Mouse (Mus musculus) kidney, embryonic 16.5 days (tissue): ENCODE measurements at regions not wholly inside any gene's neighbourhood (a gene's known extent, or its start where the extent isn't known, plus 50 kb on each side); places are given as distances from the start of the nearest gene placed in this dataset.
A peak's percentile ranks its signal among the peaks of the same experiment; 100 is the strongest.
"Not testable (repeated sequence)": the region's sequence is repeated elsewhere in the genome, so short reads cannot be mapped to it uniquely, and the experiment has no call there.

Experiments
- ATAC-seq: fragments of 200-750 bp; cut with Nextera tagmentation; 2 replicates; pipeline ENCODE4 v1.8.0; 2017; ENCODE audit warnings: moderate TSS enrichment; ENCODE audit not compliant: low FRiP score, low TSS enrichment
- H3K27ac ChIP-seq: fragments of 300-500 bp; sonication (generic); 2 replicates; pipeline ENCODE4 v1.5.1; 2014; ENCODE audit warnings: low read length
- H3K27me3 ChIP-seq: fragments of 300-500 bp; sonication (generic); 2 replicates; pipeline ENCODE4 v1.6.1; 2014; ENCODE audit warnings: low read length, control low read depth, mixed read lengths; ENCODE audit not compliant: insufficient read depth
- H3K36me3 ChIP-seq: fragments of 300-500 bp; sonication (generic); 2 replicates; pipeline ENCODE4 v1.6.1; 2014; ENCODE audit warnings: low read length, control low read depth, mixed read lengths; ENCODE audit not compliant: insufficient read depth
- H3K4me1 ChIP-seq: fragments of 300-500 bp; sonication (generic); 2 replicates; pipeline ENCODE4 v1.6.1; 2014; ENCODE audit warnings: low read length, control low read depth, mixed read lengths; ENCODE audit not compliant: insufficient read depth
- H3K4me2 ChIP-seq: fragments of 300-500 bp; sonication (generic); replicated peaks from 2 replicates; pipeline ENCODE4 v1.6.1; 2014; ENCODE audit warnings: low read depth, low read length
- H3K4me3 ChIP-seq: fragments of 300-500 bp; sonication (generic); 2 replicates; pipeline ENCODE4 v1.5.1; 2014; ENCODE audit warnings: mild to moderate bottlenecking, low read length
- H3K9ac ChIP-seq: fragments of 300-500 bp; sonication (generic); replicated peaks from 2 replicates; pipeline ENCODE4 v1.6.1; 2014; ENCODE audit warnings: low read length
- H3K9me3 ChIP-seq: fragments of 300-500 bp; sonication (generic); 2 replicates; pipeline ENCODE4 v1.6.1; 2016; ENCODE audit warnings: low read length, control low read depth
- WGBS: fragments of 180-500 bp; shearing (Covaris S2); extraction: QIAGEN DNeasy Blood & Tissue Kit; methylation state at CpG from one replicate; pipeline ENCODE4 v1.1.7; 2014; 5-methylcytosine and 5-hydroxymethylcytosine counted together

DNA sequence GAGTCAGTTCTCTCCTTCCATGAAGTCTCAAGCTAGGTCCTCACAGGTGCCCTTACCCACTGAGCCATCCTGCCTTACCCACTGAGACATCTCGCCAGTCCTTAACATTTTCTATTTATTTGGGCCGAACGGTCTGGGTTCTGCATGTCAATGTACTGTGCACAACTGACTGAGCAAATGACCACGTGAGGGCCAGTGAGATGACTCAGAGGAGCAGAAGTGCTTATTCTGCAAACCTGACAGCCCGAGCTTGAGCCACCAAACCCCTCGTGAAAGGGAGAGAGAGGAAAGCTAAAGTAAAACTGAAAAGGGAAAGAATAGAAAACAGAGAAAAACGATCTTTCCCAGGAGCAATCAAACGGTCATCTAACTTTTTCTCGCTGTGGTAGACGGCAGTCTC is 52.2 kb upstream of the Nmd3 start:
- H3K4me2 ChIP-seq = no peak overlapping the region
- no peak overlapping the region for H3K27ac ChIP-seq
- WGBS = 84% methylated on average over 10 of the region's 10 CpGs
- H3K9ac ChIP-seq = no peak overlapping the region
- H3K36me3 ChIP-seq = no peaks in the 10 kb centered on the region
- no peak overlapping the region for H3K4me3 ChIP-seq
- no peaks in the 10 kb centered on the region for H3K4me1 ChIP-seq
- H3K9me3 ChIP-seq = no peaks in the 10 kb centered on the region
- no peak for ATAC-seq
- no peaks in the 10 kb centered on the region for H3K27me3 ChIP-seq

DNA sequence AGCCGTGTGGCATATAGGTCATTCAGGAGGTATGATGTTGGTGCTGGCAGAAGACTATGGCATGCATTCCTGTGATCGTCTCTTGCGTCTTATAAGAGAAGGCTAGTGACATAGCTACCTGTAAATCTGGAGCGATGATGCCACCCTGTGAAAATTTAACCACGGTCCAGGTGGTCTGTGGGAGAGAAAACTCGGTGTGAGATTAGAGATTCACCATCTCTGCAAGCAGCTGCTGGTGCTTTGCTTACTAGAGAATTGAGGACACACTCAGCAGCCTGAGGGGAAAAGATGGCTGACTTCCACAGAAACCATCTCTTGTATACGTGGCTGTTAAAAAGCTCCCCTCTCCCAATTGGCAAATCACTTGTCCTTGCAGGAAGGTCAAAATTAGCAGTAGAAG is 54.0 kb upstream of the Nmd3 start:
- no peak for ATAC-seq

DNA sequence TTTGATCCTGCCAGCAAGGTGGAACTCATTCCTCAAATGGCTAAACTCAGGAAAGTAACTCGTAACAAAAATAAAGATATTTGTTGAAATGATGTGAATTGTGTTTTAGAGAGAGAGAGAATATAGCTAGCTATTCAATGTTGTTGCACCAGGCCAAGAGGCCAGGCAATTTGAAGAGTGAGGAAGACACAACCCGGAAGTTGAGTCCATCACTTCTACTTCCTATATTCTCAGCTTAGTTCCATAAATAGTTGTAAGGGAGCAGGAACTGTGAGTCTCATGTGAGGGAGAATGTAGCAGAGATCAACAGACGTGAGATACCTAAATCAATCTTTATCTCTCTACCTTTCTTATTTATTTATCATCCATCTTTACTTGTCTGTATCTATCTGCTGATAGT is 54.4 kb upstream of the Nmd3 start:
- no peak overlapping the region for H3K4me2 ChIP-seq
- 77% methylated on average over 3 of the region's 3 CpGs for WGBS
- no peaks in the 10 kb centered on the region for H3K27me3 ChIP-seq
- no peaks in the 10 kb centered on the region for H3K36me3 ChIP-seq
- H3K27ac ChIP-seq = no peak overlapping the region
- H3K4me1 ChIP-seq = no peaks in the 10 kb centered on the region
- H3K9me3 ChIP-seq = no peaks in the 10 kb centered on the region
- ATAC-seq = no peak
- H3K9ac ChIP-seq = no peak overlapping the region
- no peak overlapping the region for H3K4me3 ChIP-seq

More for the DNA sequence above, 54.0 kb upstream of the Nmd3 start:
- Histone ChIP-seq H3K27ac (no peak overlapping the region), H3K4me3 (no peak overlapping the region), H3K9me3 (no peaks in the 10 kb centered on the region), H3K4me1 (no peaks in the 10 kb centered on the region), H3K27me3 (no peaks in the 10 kb centered on the region), H3K36me3 (no peaks in the 10 kb centered on the region), H3K9ac (no peak overlapping the region), H3K4me2 (no peak overlapping the region)
- 83% methylated on average over 7 of the region's 7 CpGs for WGBS

DNA sequence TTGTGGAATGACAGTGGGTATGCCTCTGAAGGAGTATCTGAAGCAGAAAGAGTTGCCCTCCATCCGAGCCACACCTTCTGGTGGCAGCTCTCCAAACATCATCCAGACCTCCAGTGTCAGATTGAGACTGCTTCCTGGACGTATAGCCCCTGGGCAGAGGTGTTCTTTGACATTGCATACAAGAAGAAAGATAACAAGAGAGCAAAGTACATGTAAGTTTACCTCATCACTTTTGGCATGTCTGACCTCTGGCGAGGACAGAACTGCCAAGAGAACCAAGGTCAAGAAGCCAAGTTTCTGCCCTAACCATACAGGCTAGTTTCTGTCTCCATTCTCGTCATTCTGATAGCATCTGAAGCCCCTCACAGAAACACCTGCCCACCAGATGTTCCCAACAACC is 57.5 kb upstream of the Nmd3 start:
- Histone ChIP-seq H3K9ac (no peak overlapping the region), H3K9me3 (no peaks in the 10 kb centered on the region), H3K27me3 (no peaks in the 10 kb centered on the region), H3K4me2 (no peak overlapping the region), H3K36me3 (no peaks in the 10 kb centered on the region), H3K4me3 (no peak overlapping the region), H3K4me1 (no peaks in the 10 kb centered on the region), H3K27ac (no peak overlapping the region)
- 60% methylated on average over 4 of the region's 4 CpGs for WGBS
- no peak for ATAC-seq

DNA sequence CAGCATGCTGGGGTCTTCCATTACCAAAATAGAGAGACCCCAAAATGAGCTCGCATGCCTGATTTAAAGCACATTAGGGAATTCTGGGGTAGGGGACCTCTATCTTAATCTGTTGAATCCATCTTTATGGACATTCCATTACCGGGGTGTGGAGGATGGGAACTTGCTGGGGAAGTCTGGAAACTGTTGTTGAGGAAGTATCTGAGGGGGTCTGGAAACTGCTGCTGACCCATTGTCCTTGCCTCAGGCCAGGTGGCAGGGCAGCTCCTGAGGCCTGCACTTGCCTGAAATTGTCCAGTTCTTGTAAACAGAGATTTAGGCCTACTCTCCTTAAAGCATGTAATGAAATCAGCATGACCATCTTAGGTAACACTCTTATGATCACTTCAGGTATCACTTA is 59.4 kb upstream of the B3galnt1 start:
- no peak for ATAC-seq
- WGBS = 71% methylated on average over 2 of the region's 2 CpGs
- H3K4me3 ChIP-seq = no peak overlapping the region

DNA sequence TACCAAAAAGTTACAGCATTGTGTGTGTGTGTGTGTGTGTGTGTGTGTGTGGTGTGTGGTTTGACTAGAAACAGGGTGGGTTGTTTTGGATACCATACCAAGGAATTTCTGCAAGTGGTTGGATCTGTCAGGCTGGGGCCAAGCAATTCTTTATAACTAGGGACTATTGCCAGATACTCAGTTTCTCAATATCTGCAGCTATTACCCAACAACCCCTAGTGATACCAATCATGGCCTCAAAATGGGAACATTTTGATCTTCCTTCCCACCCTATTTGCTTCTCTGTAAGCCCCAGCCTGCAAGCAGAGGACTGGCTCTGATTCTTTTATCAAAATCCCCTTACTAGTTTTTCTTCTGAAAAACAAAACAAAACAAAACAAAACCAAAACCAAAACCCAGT is 58.8 kb upstream of the B3galnt1 start:
- H3K4me2 ChIP-seq = no peak overlapping the region

More for the DNA sequence above, 59.4 kb upstream of the B3galnt1 start:
- no peak overlapping the region for H3K4me2 ChIP-seq
- H3K4me1 ChIP-seq = 0 out of 2 replicates have a peak, but pooled peaks cover 8% of the 10 kb centered on the region
- H3K9ac ChIP-seq = no peak overlapping the region
- H3K9me3 ChIP-seq = no peaks in the 10 kb centered on the region
- no peaks in the 10 kb centered on the region for H3K36me3 ChIP-seq
- H3K27ac ChIP-seq = no peak overlapping the region
- H3K27me3 ChIP-seq = no peaks in the 10 kb centered on the region

DNA sequence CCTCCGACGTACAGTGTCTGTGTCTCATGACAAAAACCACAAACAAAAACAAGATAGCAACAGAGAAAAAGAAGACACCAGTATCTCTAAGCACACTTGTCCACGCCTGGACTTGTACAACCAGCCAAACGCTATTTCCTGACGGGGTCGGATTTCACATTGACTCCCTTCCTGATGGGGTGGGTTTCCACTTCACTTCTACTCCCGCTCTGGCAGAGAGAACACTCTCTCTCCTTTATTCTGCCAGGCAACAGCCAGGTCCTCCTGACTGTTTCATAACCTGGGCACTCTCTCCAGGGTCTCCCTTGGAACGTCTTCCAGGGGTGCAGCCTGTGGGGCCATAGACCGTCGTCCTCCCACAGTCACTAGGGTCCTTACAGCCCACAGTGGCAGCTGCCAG is 56.9 kb upstream of the B3galnt1 start:
- H3K4me3 ChIP-seq, ATAC-seq, H3K36me3 ChIP-seq, H3K4me2 ChIP-seq, H3K9ac ChIP-seq, H3K4me1 ChIP-seq, H3K27me3 ChIP-seq, H3K27ac ChIP-seq, H3K9me3 ChIP-seq: not testable (repeated sequence)
- WGBS = 27% methylated on average over 10 of the region's 10 CpGs

More for the DNA sequence above, 58.8 kb upstream of the B3galnt1 start:
- H3K4me1 ChIP-seq = 0 out of 2 replicates have a peak, but pooled peaks cover 8% of the 10 kb centered on the region
- no peak overlapping the region for H3K4me3 ChIP-seq
- H3K36me3 ChIP-seq = no peaks in the 10 kb centered on the region
- no peaks in the 10 kb centered on the region for H3K9me3 ChIP-seq
- no peak overlapping the region for H3K9ac ChIP-seq
- H3K27me3 ChIP-seq = no peaks in the 10 kb centered on the region
- H3K27ac ChIP-seq = no peak overlapping the region
- ATAC-seq = no peak

DNA sequence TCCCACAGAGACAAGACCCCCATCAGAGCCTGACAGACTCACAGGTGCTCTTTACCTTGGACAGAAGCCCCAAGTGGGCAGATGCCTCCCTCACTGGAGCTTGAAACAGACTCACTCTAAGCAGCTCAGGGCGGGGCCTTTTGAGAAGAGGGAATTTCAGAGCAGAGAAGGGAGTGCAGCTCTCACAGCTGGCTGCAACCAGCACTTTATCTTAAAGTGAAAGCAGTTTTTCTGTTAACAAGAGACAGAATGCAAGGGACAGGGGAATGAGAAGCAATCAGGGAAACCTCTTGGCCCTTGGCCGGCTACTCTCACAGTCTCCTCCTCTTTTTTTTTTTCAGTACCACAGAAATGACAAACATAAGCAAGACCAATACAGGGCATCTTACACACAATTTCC is 56.2 kb upstream of the B3galnt1 start:
- peak; percentile 73; the same call in 1 of the 2 replicates for ATAC-seq
- H3K4me3 ChIP-seq = no peak overlapping the region
- H3K4me2 ChIP-seq = no peak overlapping the region; the same call in 1 of the 2 replicates
- H3K9me3 ChIP-seq = no peaks in the 10 kb centered on the region
- no peak overlapping the region for H3K9ac ChIP-seq
- WGBS = 8% methylated on average over 2 of the region's 2 CpGs
- no peaks in the 10 kb centered on the region for H3K27me3 ChIP-seq
- H3K36me3 ChIP-seq = no peaks in the 10 kb centered on the region
- no peak overlapping the region for H3K27ac ChIP-seq
- H3K4me1 ChIP-seq = 0 out of 2 replicates have a peak, but pooled peaks cover 8% of the 10 kb centered on the region

DNA sequence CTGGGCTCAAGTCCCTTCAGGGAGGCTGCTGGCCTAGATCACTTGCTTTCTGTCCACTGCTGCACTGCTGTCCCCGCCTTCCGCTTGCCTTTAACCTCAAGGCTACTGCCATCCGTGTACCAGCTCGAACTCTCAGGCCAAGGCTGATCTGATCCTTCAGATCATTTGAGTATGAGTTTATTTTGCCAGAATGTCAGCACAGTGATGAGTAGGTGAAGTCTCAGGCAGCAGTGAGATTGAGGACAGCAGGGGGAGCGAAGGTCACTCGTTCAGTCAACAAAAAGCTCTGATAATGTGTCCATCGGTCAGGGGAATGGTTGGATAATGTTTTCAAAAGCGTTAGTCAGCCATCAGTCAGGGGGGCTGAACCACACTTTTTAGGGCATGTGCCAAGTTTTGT is 54.6 kb upstream of the B3galnt1 start:
- H3K36me3 ChIP-seq, H3K27me3 ChIP-seq, H3K4me1 ChIP-seq, H3K27ac ChIP-seq, H3K9ac ChIP-seq, ATAC-seq, H3K4me3 ChIP-seq, H3K9me3 ChIP-seq, H3K4me2 ChIP-seq: not testable (repeated sequence)
- WGBS = 57% methylated on average over 8 of the region's 8 CpGs

DNA sequence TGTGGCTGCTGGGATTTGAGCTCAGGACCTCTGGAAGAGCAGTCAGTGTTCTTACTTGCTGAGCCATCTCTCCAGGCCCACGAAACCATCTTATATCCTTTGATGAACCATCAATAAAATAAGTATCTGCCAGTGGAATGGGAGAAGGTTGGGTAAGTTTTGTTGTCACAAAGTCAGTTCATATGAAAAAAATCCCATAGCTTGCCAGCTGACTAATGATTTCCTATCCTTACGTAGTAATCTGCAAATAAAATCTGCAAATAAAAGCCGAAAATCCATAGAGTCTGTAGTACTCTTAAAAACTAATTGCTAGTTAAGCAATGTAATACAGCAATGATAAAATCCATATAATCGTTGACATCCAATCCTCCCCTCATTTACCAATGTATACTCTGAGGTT is 50.8 kb upstream of the B3galnt1 start:
- no peaks in the 10 kb centered on the region for H3K4me1 ChIP-seq
- no peak overlapping the region for H3K4me2 ChIP-seq
- H3K27ac ChIP-seq = no peak overlapping the region
- WGBS = 93% methylated on average over 4 of the region's 4 CpGs
- no peaks in the 10 kb centered on the region for H3K36me3 ChIP-seq
- H3K9me3 ChIP-seq = peaks cover 8% of the 10 kb centered on the region
- ATAC-seq = no peak
- no peaks in the 10 kb centered on the region for H3K27me3 ChIP-seq
- no peak overlapping the region for H3K4me3 ChIP-seq
- no peak overlapping the region for H3K9ac ChIP-seq
